Mouse (Mus musculus) hindbrain, postnatal 0 days (tissue): ENCODE data around the gene Tnrc6c. TPM values are rescaled to one million over a fixed set of nuclear protein-coding genes. Genes with fewer than 3 reads are reported as not detected.

Experiments used
- ATAC-seq: fragments of 200-750 bp; cut with Nextera tagmentation; 2 replicates; pipeline ENCODE4 v1.8.0; 2017; ENCODE audit warnings: mild to moderate bottlenecking, moderate TSS enrichment, moderate library complexity
- DNase-seq: peaks from one replicate; pipeline ENCODE4 v3.0.0-alpha.2; 2015; ENCODE audit warnings: low spot score
- H3K27ac ChIP-seq: fragments of 300-500 bp; sonication (generic); 2 replicates; pipeline ENCODE4 v1.5.1; 2014; ENCODE audit warnings: mild to moderate bottlenecking
- H3K27me3 ChIP-seq: fragments of 300-500 bp; sonication (generic); 2 replicates; pipeline ENCODE4 v1.6.1; 2014; ENCODE audit warnings: low read length, mixed read lengths; ENCODE audit not compliant: insufficient read depth
- H3K36me3 ChIP-seq: fragments of 300-500 bp; sonication (generic); 2 replicates; pipeline ENCODE4 v1.6.1; 2014; ENCODE audit warnings: low read length, mixed read lengths; ENCODE audit not compliant: insufficient read depth
- H3K4me1 ChIP-seq: fragments of 300-500 bp; sonication (generic); 2 replicates; pipeline ENCODE4 v1.6.1; 2014; ENCODE audit warnings: antibody characterized with exemption, low read length, mixed read lengths; ENCODE audit not compliant: insufficient read depth
- H3K4me2 ChIP-seq: fragments of 300-500 bp; sonication (generic); 2 replicates; pipeline ENCODE4 v1.6.1; 2014; ENCODE audit warnings: low read depth, mild to moderate bottlenecking, low read length, moderate library complexity, mixed read lengths
- H3K4me3 ChIP-seq: fragments of 300-500 bp; sonication (generic); 2 replicates; pipeline ENCODE4 v1.5.1; 2014; ENCODE audit warnings: low read length
- H3K9ac ChIP-seq: fragments of 300-500 bp; sonication (generic); replicated peaks from 2 replicates; pipeline ENCODE4 v1.6.1; 2014; ENCODE audit warnings: mild to moderate bottlenecking, low read length, moderate library complexity, mixed read lengths
- H3K9me3 ChIP-seq: fragments of 300-500 bp; sonication (generic); 2 replicates; pipeline ENCODE4 v1.6.1; 2016; ENCODE audit warnings: low read length, mixed read lengths
- CTCF ChIP-seq: IDR thresholded peaks from 2 replicates; pipeline ENCODE4 v1.5.1; 2016; ENCODE audit warnings: antibody characterized with exemption, control low read depth, low read depth
- WGBS: fragments of 180-500 bp; shearing (Covaris S2); extraction: QIAGEN DNeasy Blood & Tissue Kit; methylation state at CpG from one replicate; pipeline ENCODE4 v1.1.7; 2014; 5-methylcytosine and 5-hydroxymethylcytosine counted together
- polyA plus RNA-seq: library from polyadenylated mRNA; unstranded; fragments of >200 nt; fragmentation: Nextera tagmentation; extraction: Ambion mirVana; gene quantifications from 2 replicates; pipeline ENCODE4 v1.2.1, GENCODE M21; 2015
- total RNA-seq: library from RNA; depleted of rRNA; stranded (reverse); fragments of >200 nt; gene quantifications from 2 replicates; pipeline ENCODE4 v1.2.3, GENCODE M21; 2014; rRNA removed

Tnrc6c gene
- 56.4 and 64.9 TPM in 2 replicates for total RNA-seq
- 18.3 and 19.7 TPM in 2 replicates for polyA plus RNA-seq

DNA sequence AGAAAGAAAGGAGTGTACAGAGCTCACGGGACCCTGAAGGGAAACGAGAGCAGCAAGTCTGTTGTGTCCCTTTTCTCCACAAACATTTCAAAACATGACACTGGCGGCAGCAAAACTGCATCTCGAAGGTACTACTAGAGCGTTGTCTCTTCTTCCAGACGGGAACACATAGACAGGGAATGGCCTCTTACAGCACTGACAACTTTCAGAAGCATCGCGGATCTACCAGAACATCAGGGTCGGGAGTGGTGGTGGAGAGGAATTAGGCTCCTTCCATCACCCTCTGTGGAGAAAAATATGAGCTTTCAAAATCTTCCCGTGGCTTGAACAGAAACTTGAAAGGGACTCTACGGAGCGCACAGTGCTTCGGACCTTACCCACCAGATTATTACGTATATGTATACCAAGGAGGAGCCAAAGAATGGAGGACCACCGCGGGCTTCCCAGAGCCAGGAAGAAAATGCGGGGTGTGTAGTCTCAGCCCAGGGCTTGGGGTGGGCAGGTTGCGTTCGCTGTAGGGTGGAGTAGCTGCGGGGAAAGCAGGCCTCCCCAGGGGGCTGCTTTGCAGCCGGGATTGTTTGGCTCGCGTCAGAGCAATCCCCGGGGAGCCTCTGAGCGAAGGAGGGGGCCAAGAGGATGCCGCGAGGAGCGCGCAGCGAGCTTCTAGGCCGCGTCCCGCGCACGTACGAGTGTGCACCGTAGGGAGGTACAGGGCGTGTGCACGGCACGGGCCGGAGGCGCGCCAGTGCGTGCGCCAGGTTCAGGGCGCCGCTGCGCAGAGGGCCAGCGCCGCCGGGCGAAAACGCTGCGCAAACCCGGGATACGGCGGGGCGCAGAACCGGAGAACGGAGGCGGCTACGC lies at the start of gene Tnrc6c:
Tnrc6c (plus strand) TSS at position 799 of the 861 bp plus-strand sequence.
- no peaks in the 10 kb centered on the region for H3K36me3 ChIP-seq
- peak within 1 kb of the TSS; percentile 87 for H3K4me2 ChIP-seq
- H3K9me3 ChIP-seq: no peaks in the 10 kb centered on the region
- H3K27me3 ChIP-seq: no peaks in the 10 kb centered on the region
- H3K4me3 ChIP-seq: peak within 1 kb of the TSS; percentile 89
- ATAC-seq (peak; percentile 89), DNase-seq (peak; percentile 94)
- no peak; the same call in 1 of the 2 replicates for TF ChIP-seq CTCF
- peak within 1 kb of the TSS; percentile 99 for H3K27ac ChIP-seq
- H3K9ac ChIP-seq: peak within 1 kb of the TSS; percentile 98
- under 1% methylated on average over 62 of the region's 62 CpGs for WGBS
- peaks cover 19% of the 10 kb centered on the region for H3K4me1 ChIP-seq

DNA sequence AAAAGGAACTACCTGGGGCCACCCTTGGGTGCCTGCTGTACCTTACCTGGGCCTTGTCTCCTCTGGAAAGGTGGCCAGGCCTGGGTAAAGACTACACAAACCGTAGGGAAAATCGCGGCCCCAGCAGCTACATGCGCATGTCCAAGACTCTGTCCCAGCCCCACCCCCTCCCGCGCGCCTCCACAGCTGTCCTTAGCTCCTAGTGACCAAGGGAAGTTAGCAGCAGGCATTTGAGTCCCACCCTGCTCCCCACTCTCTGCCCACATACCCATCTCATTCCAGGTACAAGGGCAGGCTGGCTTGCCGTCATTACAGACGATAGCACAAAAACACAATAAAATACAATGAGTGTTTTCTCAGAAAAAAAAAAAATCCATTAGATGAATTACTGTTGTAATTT lies 48.0 kb upstream of the Tnrc6c start:
- no peak for TF ChIP-seq CTCF
- Histone ChIP-seq H3K4me2 (peak overlapping the region; percentile 31; the same call in 1 of the 2 replicates), H3K4me1 (peaks cover 10% of the 10 kb centered on the region), H3K27ac (no peak overlapping the region), H3K9me3 (no peaks in the 10 kb centered on the region), H3K9ac (no peak overlapping the region), H3K36me3 (no peaks in the 10 kb centered on the region), H3K4me3 (no peak overlapping the region), H3K27me3 (peaks cover under 1% of the 10 kb centered on the region; the same call in 1 of the 2 replicates)
- ATAC-seq (no peak), DNase-seq (no peak)
- WGBS: 34% methylated on average over 9 of the region's 9 CpGs

DNA sequence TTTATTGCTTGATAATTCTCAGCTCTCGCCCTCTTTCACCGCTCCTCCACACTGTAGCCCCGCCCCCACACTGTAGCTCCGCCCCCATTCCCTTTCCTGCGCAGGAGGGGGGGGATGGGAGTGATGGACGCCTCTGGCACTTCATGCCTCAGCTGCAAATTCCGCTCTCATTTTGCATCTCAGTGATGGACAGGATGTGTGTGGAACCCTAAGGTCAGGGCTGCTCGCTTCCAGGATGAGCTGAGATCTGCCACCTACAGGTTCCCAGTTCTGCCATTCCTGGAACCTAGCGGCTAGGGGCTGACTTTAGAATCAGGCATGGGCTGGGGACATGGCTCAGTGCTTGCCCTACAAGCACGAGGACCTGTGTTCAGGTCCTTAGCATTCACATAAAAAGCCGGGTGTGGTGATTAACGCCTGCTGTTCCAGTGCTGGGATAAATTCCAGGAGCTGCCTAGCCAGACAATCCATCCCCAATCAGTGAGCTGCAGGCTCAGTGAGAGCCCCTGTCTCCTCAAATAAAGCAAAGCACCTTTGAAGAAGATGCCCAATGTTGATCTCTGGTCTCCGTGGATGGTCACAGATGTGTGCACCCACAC lies 47.4 kb upstream of the Tnrc6c start:
- Histone ChIP-seq H3K27ac (no peak overlapping the region; the same call in 1 of the 2 replicates), H3K9me3 (no peaks in the 10 kb centered on the region), H3K27me3 (no peaks in the 10 kb centered on the region), H3K4me2 (0 out of 2 replicates have a peak overlapping the region, but pooled peaks have one; percentile 31), H3K9ac (no peak overlapping the region), H3K4me1 (peaks cover 10% of the 10 kb centered on the region), H3K4me3 (no peak overlapping the region), H3K36me3 (no peaks in the 10 kb centered on the region)
- TF ChIP-seq CTCF: peak; percentile 43
- DNase-seq: peak; percentile 58
- WGBS: 7% methylated on average over 13 of the region's 13 CpGs
- ATAC-seq: peak; percentile 36; the same call in 1 of the 2 replicates

DNA sequence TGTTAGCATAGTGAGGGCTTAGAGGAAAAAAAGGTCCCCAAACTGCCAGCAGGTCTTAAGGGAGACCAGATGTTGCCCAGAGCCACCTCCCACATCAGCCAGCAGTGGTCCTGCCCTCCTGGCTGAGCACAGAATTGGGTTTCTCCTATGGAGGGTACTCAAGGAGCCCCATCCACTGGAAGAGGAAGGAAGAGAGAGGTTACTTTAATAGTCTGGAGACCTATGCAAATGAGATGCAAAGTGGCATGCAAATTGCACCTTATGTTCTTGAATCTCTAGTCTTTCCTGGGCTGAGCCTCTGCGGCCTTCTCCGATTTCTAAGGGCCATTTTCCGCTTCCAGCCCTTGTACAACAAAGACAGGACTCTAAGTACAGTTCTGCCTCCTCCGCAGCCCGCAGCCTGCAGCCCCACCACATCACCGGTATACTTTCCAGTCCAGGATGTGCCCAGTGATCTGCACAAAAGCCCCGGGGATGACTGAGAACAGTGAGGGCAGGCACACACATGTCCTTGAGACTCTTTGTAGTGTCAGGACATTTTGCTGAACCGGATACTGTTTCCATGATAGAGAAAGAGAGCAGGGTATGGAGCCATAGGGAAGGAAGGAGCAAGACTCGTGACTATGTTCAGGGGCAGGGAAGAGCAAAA lies 45.8 kb upstream of the Tnrc6c start:
- no peak overlapping the region for H3K9ac ChIP-seq
- WGBS: 43% methylated on average over 9 of the region's 9 CpGs
- peaks cover 10% of the 10 kb centered on the region for H3K4me1 ChIP-seq
- H3K9me3 ChIP-seq: no peaks in the 10 kb centered on the region
- H3K4me3 ChIP-seq: no peak overlapping the region
- no peak for TF ChIP-seq CTCF
- H3K36me3 ChIP-seq: no peaks in the 10 kb centered on the region
- no peaks in the 10 kb centered on the region for H3K27me3 ChIP-seq
- no peak for DNase-seq
- ATAC-seq: no peak
- no peak overlapping the region for H3K4me2 ChIP-seq
- H3K27ac ChIP-seq: no peak overlapping the region

DNA sequence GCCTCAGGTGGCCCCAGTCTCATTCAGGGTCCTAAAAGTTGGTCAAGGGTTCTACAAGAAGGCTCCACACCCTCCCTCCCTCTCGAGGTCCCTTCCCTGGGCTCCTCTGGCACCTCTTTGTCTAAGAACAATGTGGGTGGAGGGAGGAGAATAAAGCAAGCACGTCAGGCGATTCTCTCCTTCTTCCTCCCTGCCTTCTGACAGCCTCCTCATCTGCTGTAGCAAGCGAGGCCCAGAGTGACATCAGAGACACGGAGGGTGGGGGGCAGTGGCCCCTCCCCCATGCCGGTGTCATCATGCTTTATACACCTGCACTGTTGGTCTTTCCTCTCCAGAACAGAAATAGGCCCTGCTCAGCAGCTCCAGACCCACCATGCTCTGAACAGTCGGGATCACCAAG lies 45.1 kb upstream of the Tnrc6c start:
- Histone ChIP-seq H3K4me1 (peaks cover 10% of the 10 kb centered on the region), H3K9me3 (no peaks in the 10 kb centered on the region), H3K9ac (no peak overlapping the region), H3K36me3 (no peaks in the 10 kb centered on the region), H3K27ac (no peak overlapping the region), H3K4me3 (no peak overlapping the region), H3K27me3 (no peaks in the 10 kb centered on the region), H3K4me2 (no peak overlapping the region)
- no peak for TF ChIP-seq CTCF
- ATAC-seq (no peak), DNase-seq (no peak)
- WGBS: 30% methylated on average over 7 of the region's 7 CpGs

DNA sequence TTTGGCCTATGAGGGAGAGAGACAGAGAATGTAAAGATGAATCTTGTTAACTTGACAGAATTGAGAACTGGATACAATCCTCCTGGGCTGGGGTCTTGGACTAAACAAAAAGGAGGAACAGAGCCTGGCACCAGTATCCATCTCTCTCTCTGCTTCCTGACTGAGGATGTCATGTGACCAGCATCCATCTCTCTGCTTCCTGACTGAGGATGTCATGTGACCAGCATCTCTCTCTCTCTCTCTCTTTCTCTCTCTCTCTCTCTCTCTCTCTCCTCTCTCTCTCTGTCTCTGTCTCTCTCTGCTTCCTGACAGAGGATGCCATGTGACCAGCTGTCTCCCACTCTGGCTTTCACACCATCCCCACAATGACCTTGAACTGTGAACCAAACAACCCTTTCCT lies 43.5 kb upstream of the Tnrc6c start:
- Histone ChIP-seq H3K4me2 (no peak overlapping the region), H3K4me3 (no peak overlapping the region), H3K9ac (no peak overlapping the region), H3K36me3 (no peaks in the 10 kb centered on the region), H3K27me3 (no peaks in the 10 kb centered on the region), H3K27ac (no peak overlapping the region), H3K9me3 (no peaks in the 10 kb centered on the region), H3K4me1 (peaks cover 10% of the 10 kb centered on the region)
- TF ChIP-seq CTCF: no peak
- no peak for DNase-seq
- no peak for ATAC-seq
